Mouse (Mus musculus): ENCODE data around the gene Arid1b. TPM values are rescaled to one million over a fixed set of nuclear protein-coding genes. Genes with fewer than 3 reads are reported as not detected.

Gene Arid1b
- polyA plus RNA-seq, 1 experiment from 2014 or later, result 7.2 TPM

GRCm38 (mm10) chr17:4948501-4948900, 45.6 kb upstream of the Arid1b start:
- TF ChIP-seq CTCF (IDR thresholded peaks at IDR 0.05) (no peak), EP300 (IDR thresholded peaks at IDR 0.05) (no peak)
- peaks cover 6% of the 10 kb centered on the region for H3K4me1 ChIP-seq (ENCODE audit: insufficient read depth, low read depth, low read length)
- no peak overlapping the region for H3K9ac ChIP-seq (replicated peaks; ENCODE audit: low read depth)
- ATAC-seq (no peak), DNase-seq (ENCODE audit: low spot score) (no peak)
- H3K27me3 ChIP-seq (replicated peaks; ENCODE audit: insufficient read depth, low read length), result no peaks in the 10 kb centered on the region
- H3K27ac ChIP-seq (ENCODE audit: low read length), result no peak overlapping the region
- no peaks in the 10 kb centered on the region for H3K36me3 ChIP-seq (ENCODE audit: insufficient read depth, low read length)
- no peak overlapping the region for H3K4me3 ChIP-seq (ENCODE audit: low read depth, low read length)
- no peaks in the 10 kb centered on the region for H3K9me3 ChIP-seq (ENCODE audit: low read length)
- 35% methylated on average over 3 of the region's 3 CpGs for WGBS
- H3K4me2 ChIP-seq (replicated peaks; ENCODE audit: low read depth, low read length), result no peak overlapping the region

GRCm38 (mm10) chr17:4954431-4954830, 39.7 kb upstream of the Arid1b start:
- ATAC-seq, result no peak
- Histone ChIP-seq H3K9ac (replicated peaks; ENCODE audit: low read depth) (no peak overlapping the region), H3K27me3 (replicated peaks; ENCODE audit: insufficient read depth, low read length) (no peaks in the 10 kb centered on the region)

GRCm38 (mm10) chr17:4964192-4964877, 29.8 kb upstream of the Arid1b start:
- H3K4me1 ChIP-seq (ENCODE audit: insufficient read depth, low read depth, low read length), result no peaks in the 10 kb centered on the region
- no peak for TF ChIP-seq CTCF (IDR thresholded peaks at IDR 0.05)
- TF ChIP-seq EP300 (IDR thresholded peaks at IDR 0.05), result no peak
- no peak overlapping the region for H3K4me2 ChIP-seq (replicated peaks; ENCODE audit: low read depth, low read length)
- WGBS, result 75% methylated on average over 10 of the region's 10 CpGs
- H3K9me3 ChIP-seq (ENCODE audit: low read length), result no peaks in the 10 kb centered on the region
- no peak overlapping the region for H3K4me3 ChIP-seq (ENCODE audit: low read depth, low read length)
- H3K9ac ChIP-seq (replicated peaks; ENCODE audit: low read depth), result no peak overlapping the region
- H3K27ac ChIP-seq (ENCODE audit: low read length), result no peak overlapping the region
- H3K36me3 ChIP-seq (ENCODE audit: insufficient read depth, low read length), result no peaks in the 10 kb centered on the region
- H3K27me3 ChIP-seq (replicated peaks; ENCODE audit: insufficient read depth, low read length), result no peaks in the 10 kb centered on the region
- ATAC-seq (peak; percentile 28; the same call in 1 of the 2 replicates), DNase-seq (ENCODE audit: low spot score) (peak; percentile 36)

More at GRCm38 (mm10) chr17:4954431-4954830, 39.7 kb upstream of the Arid1b start:
- Histone ChIP-seq H3K27ac (ENCODE audit: low read length) (no peak overlapping the region), H3K9me3 (ENCODE audit: low read length) (no peaks in the 10 kb centered on the region), H3K4me3 (ENCODE audit: low read depth, low read length) (no peak overlapping the region), H3K36me3 (ENCODE audit: insufficient read depth, low read length) (no peaks in the 10 kb centered on the region), H3K4me1 (ENCODE audit: insufficient read depth, low read depth, low read length) (no peaks in the 10 kb centered on the region), H3K4me2 (replicated peaks; ENCODE audit: low read depth, low read length) (no peak overlapping the region)
- WGBS, result 69% methylated on average over 4 of the region's 4 CpGs
- no peak for TF ChIP-seq CTCF (IDR thresholded peaks at IDR 0.05)
- no peak for TF ChIP-seq EP300 (IDR thresholded peaks at IDR 0.05)
- DNase-seq (ENCODE audit: low spot score), result no peak

GRCm38 (mm10) chr17:4967201-4967600, 26.9 kb upstream of the Arid1b start:
- TF ChIP-seq EP300 (IDR thresholded peaks at IDR 0.05) (no peak), CTCF (IDR thresholded peaks at IDR 0.05) (no peak)
- Histone ChIP-seq H3K9ac (replicated peaks; ENCODE audit: low read depth) (no peak overlapping the region), H3K4me3 (ENCODE audit: low read depth, low read length) (no peak overlapping the region), H3K36me3 (ENCODE audit: insufficient read depth, low read length) (no peaks in the 10 kb centered on the region), H3K4me1 (ENCODE audit: insufficient read depth, low read depth, low read length) (no peaks in the 10 kb centered on the region), H3K4me2 (replicated peaks; ENCODE audit: low read depth, low read length) (no peak overlapping the region), H3K9me3 (ENCODE audit: low read length) (no peaks in the 10 kb centered on the region), H3K27me3 (replicated peaks; ENCODE audit: insufficient read depth, low read length) (no peaks in the 10 kb centered on the region), H3K27ac (ENCODE audit: low read length) (no peak overlapping the region)
- no peak for ATAC-seq
- DNase-seq (ENCODE audit: low spot score), result no peak
- 55% methylated on average over 4 of the region's 4 CpGs for WGBS

GRCm38 (mm10) chr17:4968035-4968434, 26.1 kb upstream of the Arid1b start:
- Histone ChIP-seq H3K9me3 (ENCODE audit: low read length) (no peaks in the 10 kb centered on the region), H3K27ac (ENCODE audit: low read length) (no peak overlapping the region), H3K27me3 (replicated peaks; ENCODE audit: insufficient read depth, low read length) (no peaks in the 10 kb centered on the region), H3K36me3 (ENCODE audit: insufficient read depth, low read length) (no peaks in the 10 kb centered on the region), H3K9ac (replicated peaks; ENCODE audit: low read depth) (no peak overlapping the region), H3K4me1 (ENCODE audit: insufficient read depth, low read depth, low read length) (no peaks in the 10 kb centered on the region), H3K4me3 (ENCODE audit: low read depth, low read length) (no peak overlapping the region), H3K4me2 (replicated peaks; ENCODE audit: low read depth, low read length) (no peak overlapping the region)
- ATAC-seq (no peak), DNase-seq (ENCODE audit: low spot score) (no peak)
- WGBS, result 93% methylated on average over 3 of the region's 3 CpGs
- TF ChIP-seq CTCF (IDR thresholded peaks at IDR 0.05), result no peak
- no peak for TF ChIP-seq EP300 (IDR thresholded peaks at IDR 0.05)

- Histone ChIP-seq H3K36me3 (ENCODE audit: insufficient read depth, low read length) (no peaks in the 10 kb centered on the region), H3K4me2 (replicated peaks; ENCODE audit: low read depth, low read length) (no peak overlapping the region), H3K9me3 (ENCODE audit: low read length) (no peaks in the 10 kb centered on the region), H3K27me3 (replicated peaks; ENCODE audit: insufficient read depth, low read length) (no peaks in the 10 kb centered on the region), H3K4me1 (ENCODE audit: insufficient read depth, low read depth, low read length) (no peaks in the 10 kb centered on the region), H3K27ac (ENCODE audit: low read length) (no peak overlapping the region), H3K4me3 (ENCODE audit: low read depth, low read length) (no peak overlapping the region), H3K9ac (replicated peaks; ENCODE audit: low read depth) (no peak overlapping the region)
- 77% methylated on average over 5 of the region's 5 CpGs for WGBS
- no peak for TF ChIP-seq CTCF (IDR thresholded peaks at IDR 0.05)
- no peak for TF ChIP-seq EP300 (IDR thresholded peaks at IDR 0.05)
- no peak for DNase-seq (ENCODE audit: low spot score)
- ATAC-seq, result no peak
Measured at GRCm38 (mm10) chr17:4968878-4969277, 25.3 kb upstream of the Arid1b start.

Data from lung, postnatal 0 days (tissue).